Mouse (Mus musculus): ENCODE measurements around the gene Ptprd. TPM values are rescaled to one million over a fixed set of nuclear protein-coding genes. Genes with fewer than 3 reads are reported as not detected.

The Ptprd gene
- total and polyA plus RNA-seq, 3 experiments = not detected

DNA sequence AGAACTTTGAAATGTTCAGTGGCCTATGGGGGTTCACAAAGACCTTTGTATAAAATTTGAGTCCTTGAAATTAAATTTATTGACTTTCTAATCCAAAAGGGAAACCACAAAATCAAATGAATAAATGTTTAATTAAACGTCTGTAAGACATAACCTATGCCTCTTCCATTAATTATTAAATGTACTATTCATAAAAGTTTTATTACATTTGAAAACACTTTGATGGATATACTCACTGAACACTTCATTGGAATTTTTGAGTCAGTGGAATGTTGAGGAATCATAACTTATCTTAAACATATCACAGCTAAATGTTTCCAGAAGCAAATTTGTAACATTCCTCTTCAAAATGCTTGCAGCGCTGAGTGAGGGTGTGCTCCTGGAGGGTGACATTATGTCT, 1551.6 kb downstream of the Ptprd start:
- no peak for TF ChIP-seq POLR2AphosphoS5 (IDR thresholded peaks at IDR 0.05; ENCODE audit: borderline replicate concordance, low read depth, low read length)
- no peak for TF ChIP-seq BHLHE40 (IDR thresholded peaks at IDR 0.05; ENCODE audit: borderline replicate concordance, low read depth, low read length)
- TF ChIP-seq ZNF384 (IDR thresholded peaks at IDR 0.05; ENCODE audit: low read depth, low read length) = no peak
- TF ChIP-seq MAZ (IDR thresholded peaks at IDR 0.05; ENCODE audit: low read depth, low read length) = no peak
- Histone ChIP-seq H3K9me3 (replicated peaks; ENCODE audit: insufficient read depth, low read length) (no peaks in the 10 kb centered on the region), H3K4me3 (ENCODE audit: control insufficient read depth in 1 of 2, insufficient read depth in 1 of 2, low read depth in 2 of 2, low read length in 2 of 2) (no peak overlapping the region), H3K79me2 (ENCODE audit: control insufficient read depth, insufficient read depth, low read length, poor library complexity) (no peaks in the 10 kb centered on the region), H3K27ac (ENCODE audit: control insufficient read depth, low read depth, low read length) (no peak overlapping the region), H3K27me3 (ENCODE audit: control insufficient read depth in 1 of 2, insufficient read depth in 2 of 2, low read length in 2 of 2) (no peaks in the 10 kb centered on the region), H3K4me1 (ENCODE audit: control insufficient read depth in 1 of 2, insufficient read depth in 2 of 2, low read length in 2 of 2) (no peaks in the 10 kb centered on the region), H3K36me3 (ENCODE audit: control insufficient read depth in 1 of 2, insufficient read depth in 2 of 2, low read length in 2 of 2) (no peaks in the 10 kb centered on the region), H3K9ac (ENCODE audit: control insufficient read depth, low read depth, low read length, poor library complexity, severe bottlenecking) (no peak overlapping the region)
- no peak for DNase-seq (ENCODE audit: low read depth, low spot score)

DNA sequence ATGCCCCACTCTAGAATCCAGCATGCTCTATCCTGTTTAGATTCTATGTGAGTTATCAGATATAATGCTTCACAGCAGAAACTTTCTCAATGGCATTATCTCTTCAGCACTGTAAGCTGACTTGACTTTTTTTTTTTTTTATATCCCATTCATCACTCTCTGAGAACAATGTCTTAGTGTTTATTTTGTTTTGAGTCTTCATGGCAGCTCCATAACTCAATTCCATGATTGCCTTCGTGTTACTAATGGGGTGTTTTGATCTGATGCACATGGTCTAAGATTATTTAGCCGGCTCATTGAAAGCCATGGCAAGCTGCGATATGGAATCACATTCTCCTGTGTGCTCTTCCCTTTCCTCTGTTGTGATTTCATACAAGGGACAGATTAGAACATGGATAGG, 1555.0 kb downstream of the Ptprd start:
- no peak for DNase-seq (ENCODE audit: low read depth, low spot score)
- TF ChIP-seq NRF1 (IDR thresholded peaks at IDR 0.05; ENCODE audit: insufficient read depth, low read depth, low read length, poor library complexity, severe bottlenecking) (no peak), ZC3H11A (IDR thresholded peaks at IDR 0.05; ENCODE audit: low read depth, low read length) (no peak), POLR2A (IDR thresholded peaks at IDR 0.05; ENCODE audit: control insufficient read depth in 1 of 2, insufficient read depth in 1 of 2, low read depth in 1 of 2, low read length in 2 of 2, poor library complexity in 1 of 2) (no peak), TCF12 (IDR thresholded peaks at IDR 0.05; ENCODE audit: low read depth, low read length) (no peak), UBTF (IDR thresholded peaks at IDR 0.05; ENCODE audit: borderline replicate concordance, insufficient read depth, low read depth, low read length) (no peak), MYC (IDR thresholded peaks at IDR 0.05; ENCODE audit: low read depth, low read length) (no peak), EP300 (IDR thresholded peaks at IDR 0.05; ENCODE audit: low read depth in 1 of 2, low read length in 2 of 2) (no peak), RAD21 (IDR thresholded peaks at IDR 0.05; ENCODE audit: low read depth, low read length) (no peak), GATA1 (IDR thresholded peaks at IDR 0.05; ENCODE audit: low read depth, low read length) (no peak), CHD1 (IDR thresholded peaks at IDR 0.05; ENCODE audit: low read depth, low read length) (no peak), USF1 (IDR thresholded peaks at IDR 0.05; ENCODE audit: low read depth, low read length) (no peak), MAX (IDR thresholded peaks at IDR 0.05; ENCODE audit: low read length) (no peak), MXI1 (IDR thresholded peaks at IDR 0.05; ENCODE audit: low read depth, low read length) (no peak), KAT2A (conservative IDR thresholded peaks at IDR 0.05; ENCODE audit: low read depth, low read length) (no peak), GABPA (IDR thresholded peaks at IDR 0.05; ENCODE audit: low read depth, low read length) (no peak), BHLHE40 (IDR thresholded peaks at IDR 0.05; ENCODE audit: borderline replicate concordance, low read depth, low read length) (no peak), POLR2AphosphoS2 (IDR thresholded peaks at IDR 0.05; ENCODE audit: low read length) (no peak)
- Histone ChIP-seq H3K79me2 (ENCODE audit: control insufficient read depth, insufficient read depth, low read length, poor library complexity) (no peaks in the 10 kb centered on the region), H3K9ac (ENCODE audit: control insufficient read depth, low read depth, low read length, poor library complexity, severe bottlenecking) (no peak overlapping the region), H3K4me1 (ENCODE audit: control insufficient read depth in 1 of 2, insufficient read depth in 2 of 2, low read length in 2 of 2) (no peaks in the 10 kb centered on the region), H3K27me3 (ENCODE audit: control insufficient read depth in 1 of 2, insufficient read depth in 2 of 2, low read length in 2 of 2) (no peaks in the 10 kb centered on the region), H3K27ac (ENCODE audit: control insufficient read depth, low read depth, low read length) (no peak overlapping the region), H3K9me3 (replicated peaks; ENCODE audit: insufficient read depth, low read length) (no peaks in the 10 kb centered on the region), H3K4me3 (ENCODE audit: control insufficient read depth in 1 of 2, insufficient read depth in 1 of 2, low read depth in 2 of 2, low read length in 2 of 2) (no peak overlapping the region), H3K36me3 (ENCODE audit: control insufficient read depth in 1 of 2, insufficient read depth in 2 of 2, low read length in 2 of 2) (no peaks in the 10 kb centered on the region)

All from MEL (cell line).